Mouse (Mus musculus) midbrain, embryonic 12.5 days (tissue): ENCODE results near the gene Gnat1. TPM values are rescaled to one million over a fixed set of nuclear protein-coding genes. Genes with fewer than 3 reads are reported as not detected.
"Not testable (repeated sequence)": the region's sequence is repeated elsewhere in the genome, so short reads cannot be mapped to it uniquely, and the experiment has no call there.

ENCODE experiments used
- ATAC-seq: fragments of 200-750 bp; cut with Nextera tagmentation; 2 replicates; pipeline ENCODE4 v1.8.0; 2017; ENCODE audit warnings: low read depth, moderate TSS enrichment, moderate library complexity; ENCODE audit not compliant: low FRiP score
- H3K27ac ChIP-seq: fragments of 300-500 bp; sonication (generic); replicated peaks from 2 replicates; pipeline ENCODE4 v1.5.1; 2016; ENCODE audit warnings: mild to moderate bottlenecking
- H3K27me3 ChIP-seq: fragments of 300-500 bp; sonication (generic); 2 replicates; pipeline ENCODE4 v1.6.1; 2016; ENCODE audit warnings: mild to moderate bottlenecking
- H3K36me3 ChIP-seq: fragments of 300-500 bp; sonication (generic); 2 replicates; pipeline ENCODE4 v1.6.1; 2016
- H3K4me1 ChIP-seq: fragments of 300-500 bp; sonication (generic); 2 replicates; pipeline ENCODE4 v1.6.1; 2016
- H3K4me2 ChIP-seq: fragments of 300-500 bp; sonication (generic); replicated peaks from 2 replicates; pipeline ENCODE4 v1.6.1; 2016; ENCODE audit warnings: mild to moderate bottlenecking, moderate library complexity
- H3K4me3 ChIP-seq: fragments of 300-500 bp; sonication (generic); 2 replicates; pipeline ENCODE4 v1.5.1; 2016; ENCODE audit warnings: mild to moderate bottlenecking
- H3K9ac ChIP-seq: fragments of 300-500 bp; sonication (generic); replicated peaks from 2 replicates; pipeline ENCODE4 v1.6.1; 2016; ENCODE audit warnings: mild to moderate bottlenecking, moderate library complexity
- H3K9me3 ChIP-seq: fragments of 300-500 bp; sonication (generic); 2 replicates; pipeline ENCODE4 v1.6.1; 2016; ENCODE audit warnings: mild to moderate bottlenecking
- WGBS: fragments of 180-500 bp; shearing (Covaris S2); methylation state at CpG from one replicate; pipeline ENCODE4 v1.1.7; 2016; 5-methylcytosine and 5-hydroxymethylcytosine counted together
- polyA plus RNA-seq: library from polyadenylated mRNA; unstranded; fragments of >200 nt; fragmentation: Nextera tagmentation; extraction: Ambion mirVana; gene quantifications from 2 replicates; pipeline ENCODE4 v1.2.1, GENCODE M21; 2016

Gnat1 gene
- polyA plus RNA-seq, 1 experiment from 2014 or later = 1.9 TPM

GRCm38 (mm10) chr9:107685231-107685981 is 5.9 kb upstream of the Gnat1 start:
- H3K4me3 ChIP-seq = no peak overlapping the region
- peak; percentile 55; the same call in 1 of the 2 replicates for ATAC-seq
- H3K36me3 ChIP-seq = peaks cover 69% of the 10 kb centered on the region
- H3K9me3 ChIP-seq = no peaks in the 10 kb centered on the region
- no peak overlapping the region for H3K9ac ChIP-seq
- 0 out of 2 replicates have a peak, but pooled peaks cover 5% of the 10 kb centered on the region for H3K4me1 ChIP-seq
- no peaks in the 10 kb centered on the region for H3K27me3 ChIP-seq
- H3K4me2 ChIP-seq = no peak overlapping the region
- H3K27ac ChIP-seq = no peak overlapping the region
- 33% methylated on average over 17 of the region's 17 CpGs for WGBS

GRCm38 (mm10) chr9:107682405-107682804 is 2.9 kb upstream of the Gnat1 start:
- H3K9me3 ChIP-seq = no peaks in the 10 kb centered on the region
- H3K27me3 ChIP-seq = peaks cover 6% of the 10 kb centered on the region
- H3K4me1 ChIP-seq = 0 out of 2 replicates have a peak, but pooled peaks cover 5% of the 10 kb centered on the region
- no peak overlapping the region for H3K9ac ChIP-seq
- no peak overlapping the region for H3K27ac ChIP-seq
- no peak for ATAC-seq
- peaks cover 41% of the 10 kb centered on the region for H3K36me3 ChIP-seq
- WGBS = 90% methylated on average over 20 of the region's 20 CpGs
- H3K4me3 ChIP-seq = no peak overlapping the region
- no peak overlapping the region for H3K4me2 ChIP-seq

GRCm38 (mm10) chr9:107678861-107679260 is 651 bp downstream of the Gnat1 start:
- H3K4me1 ChIP-seq = peaks cover 17% of the 10 kb centered on the region
- no peak overlapping the region for H3K27ac ChIP-seq
- H3K9me3 ChIP-seq = no peaks in the 10 kb centered on the region
- no peak for ATAC-seq
- H3K36me3 ChIP-seq = peaks cover 15% of the 10 kb centered on the region; the same call in 1 of the 2 replicates
- no peak overlapping the region for H3K9ac ChIP-seq
- WGBS = 96% methylated on average over 2 of the region's 2 CpGs
- no peak overlapping the region for H3K4me3 ChIP-seq
- no peak overlapping the region for H3K4me2 ChIP-seq
- H3K27me3 ChIP-seq = peaks cover 42% of the 10 kb centered on the region

- not testable (repeated sequence) for H3K36me3 ChIP-seq, H3K4me2 ChIP-seq, ATAC-seq, H3K9me3 ChIP-seq, H3K9ac ChIP-seq, H3K4me3 ChIP-seq, H3K27ac ChIP-seq
- H3K27me3 ChIP-seq = peaks cover 44% of the 10 kb centered on the region
- peaks cover 17% of the 10 kb centered on the region for H3K4me1 ChIP-seq
- 44% methylated on average over 14 of the region's 14 CpGs for WGBS
These were observed 1.5 kb downstream of the Gnat1 start for GRCm38 (mm10) chr9:107677819-107678526.

GRCm38 (mm10) chr9:107677091-107677784 is 2.3 kb downstream of the Gnat1 start:
- Histone ChIP-seq H3K9me3 (no peaks in the 10 kb centered on the region), H3K9ac (no peak overlapping the region), H3K27me3 (peaks cover 44% of the 10 kb centered on the region), H3K4me2 (no peak overlapping the region; the same call in 1 of the 2 replicates), H3K4me1 (peaks cover 17% of the 10 kb centered on the region), H3K36me3 (peaks cover under 1% of the 10 kb centered on the region; the same call in 1 of the 2 replicates), H3K4me3 (no peak overlapping the region), H3K27ac (no peak overlapping the region)
- no peak for ATAC-seq
- WGBS = 22% methylated on average over 17 of the region's 17 CpGs

GRCm38 (mm10) chr9:107676302-107676701 is 3.2 kb downstream of the Gnat1 start:
- peak; percentile 42 for ATAC-seq
- no peak overlapping the region for H3K27ac ChIP-seq
- H3K36me3 ChIP-seq = no peaks in the 10 kb centered on the region
- peaks cover 17% of the 10 kb centered on the region for H3K4me1 ChIP-seq
- no peaks in the 10 kb centered on the region for H3K9me3 ChIP-seq
- 2% methylated on average over 25 of the region's 25 CpGs for WGBS
- H3K9ac ChIP-seq = peak overlapping the region; percentile 25
- H3K4me2 ChIP-seq = peak overlapping the region; percentile 59
- H3K27me3 ChIP-seq = peaks cover 44% of the 10 kb centered on the region
- H3K4me3 ChIP-seq = peak overlapping the region; percentile 36

GRCm38 (mm10) chr9:107675671-107676301 is 3.7 kb downstream of the Gnat1 start:
- under 1% methylated on average over 39 of the region's 39 CpGs for WGBS
- ATAC-seq = peak; percentile 57
- peak overlapping the region; percentile 59 for H3K4me2 ChIP-seq
- H3K4me1 ChIP-seq = peaks cover 17% of the 10 kb centered on the region
- H3K36me3 ChIP-seq = no peaks in the 10 kb centered on the region
- peaks cover 44% of the 10 kb centered on the region for H3K27me3 ChIP-seq
- H3K27ac ChIP-seq = no peak overlapping the region
- no peaks in the 10 kb centered on the region for H3K9me3 ChIP-seq
- peak overlapping the region; percentile 36 for H3K4me3 ChIP-seq
- H3K9ac ChIP-seq = peak overlapping the region; percentile 25; the same call in 1 of the 2 replicates

GRCm38 (mm10) chr9:107674609-107675429 is 4.7 kb downstream of the Gnat1 start:
- H3K27ac ChIP-seq = no peak overlapping the region
- no peaks in the 10 kb centered on the region for H3K36me3 ChIP-seq
- ATAC-seq = 0 out of 2 replicates have a peak, but pooled peaks have one; percentile 2
- no peak overlapping the region for H3K4me3 ChIP-seq
- H3K9me3 ChIP-seq = no peaks in the 10 kb centered on the region
- H3K27me3 ChIP-seq = peaks cover 42% of the 10 kb centered on the region
- WGBS = 52% methylated on average over 9 of the region's 9 CpGs
- H3K9ac ChIP-seq = no peak overlapping the region
- peaks cover 17% of the 10 kb centered on the region for H3K4me1 ChIP-seq
- H3K4me2 ChIP-seq = no peak overlapping the region

- Histone ChIP-seq H3K27ac (no peak overlapping the region), H3K27me3 (peaks cover 51% of the 10 kb centered on the region), H3K36me3 (no peaks in the 10 kb centered on the region), H3K4me3 (no peak overlapping the region), H3K9ac (no peak overlapping the region), H3K4me1 (peaks cover 27% of the 10 kb centered on the region), H3K4me2 (no peak overlapping the region), H3K9me3 (no peaks in the 10 kb centered on the region)
- no peak for ATAC-seq
- WGBS = 42% methylated on average over 5 of the region's 5 CpGs
These were observed 9.3 kb downstream of the Gnat1 start for GRCm38 (mm10) chr9:107670259-107670658.

- ATAC-seq = no peak
- H3K27me3 ChIP-seq = peaks cover 48% of the 10 kb centered on the region
- WGBS = 80% methylated on average over 9 of the region's 9 CpGs
- no peak within 1 kb of the TSS for H3K4me3 ChIP-seq
- H3K9me3 ChIP-seq = no peaks in the 10 kb centered on the region
- no peak within 1 kb of the TSS for H3K27ac ChIP-seq
- H3K4me1 ChIP-seq = peaks cover 26% of the 10 kb centered on the region
- no peaks in the 10 kb centered on the region for H3K36me3 ChIP-seq
- H3K9ac ChIP-seq = no peak within 1 kb of the TSS
- H3K4me2 ChIP-seq = no peak within 1 kb of the TSS
These were observed 10.0 kb downstream of the Gnat1 start, which contains the start of gene Slc38a3 for GRCm38 (mm10) chr9:107669480-107669945. Gene Slc38a3 (minus strand): TSS chr9:107669530.

- H3K4me2 ChIP-seq = no peak overlapping the region
- no peak overlapping the region for H3K9ac ChIP-seq
- peaks cover 26% of the 10 kb centered on the region for H3K4me1 ChIP-seq
- 66% methylated on average over 3 of the region's 3 CpGs for WGBS
- no peaks in the 10 kb centered on the region for H3K9me3 ChIP-seq
- H3K36me3 ChIP-seq = no peaks in the 10 kb centered on the region
- no peak overlapping the region for H3K27ac ChIP-seq
- peaks cover 42% of the 10 kb centered on the region for H3K27me3 ChIP-seq
- H3K4me3 ChIP-seq = no peak overlapping the region
- no peak for ATAC-seq
These were observed 10.6 kb downstream of the Gnat1 start for GRCm38 (mm10) chr9:107668916-107669315.
